Mouse (Mus musculus) kidney, adult 11 months (tissue): ENCODE measurements at regions not wholly inside any gene's neighbourhood (a gene's known extent, or its start where the extent isn't known, plus 50 kb on each side); places are given as distances from the start of the nearest gene placed in this dataset.

Experiments
- DNase-seq: peaks from one replicate; pipeline ENCODE4 v3.0.0; 2022

- DNase-seq = no peak
Measured at GRCm38 (mm10) chr4:12376797-12377570, 205.2 kb upstream of the Fam92a start.

GRCm38 (mm10) chr4:12369551-12369950, 197.7 kb upstream of the Fam92a start:
- no peak for DNase-seq

GRCm38 (mm10) chr4:12356992-12357634, 185.3 kb upstream of the Fam92a start:
- no peak for DNase-seq

- no peak for DNase-seq
Measured at GRCm38 (mm10) chr4:12353337-12353856, 181.6 kb upstream of the Fam92a start.

GRCm38 (mm10) chr4:12339236-12339635, 167.4 kb upstream of the Fam92a start:
- no peak for DNase-seq

- no peak for DNase-seq
Measured at GRCm38 (mm10) chr4:12334832-12335587, 163.2 kb upstream of the Fam92a start.

GRCm38 (mm10) chr4:12334429-12334828, 162.6 kb upstream of the Fam92a start:
- no peak for DNase-seq

GRCm38 (mm10) chr4:12316024-12316423, 144.2 kb upstream of the Fam92a start:
- no peak for DNase-seq

- DNase-seq = no peak
Measured at GRCm38 (mm10) chr4:12308332-12308731, 136.5 kb upstream of the Fam92a start.

GRCm38 (mm10) chr4:12306618-12307565, 135.1 kb upstream of the Fam92a start:
- no peak for DNase-seq

GRCm38 (mm10) chr4:12287079-12287686, 115.4 kb upstream of the Fam92a start:
- DNase-seq = no peak

- no peak for DNase-seq
Measured at GRCm38 (mm10) chr4:12286391-12286790, 114.6 kb upstream of the Fam92a start.

GRCm38 (mm10) chr4:12285983-12286382, 114.2 kb upstream of the Fam92a start:
- no peak for DNase-seq

GRCm38 (mm10) chr4:12277949-12278348, 106.1 kb upstream of the Fam92a start:
- no peak for DNase-seq

GRCm38 (mm10) chr4:12273369-12273768, 101.6 kb upstream of the Fam92a start:
- no peak for DNase-seq

GRCm38 (mm10) chr4:12272914-12273313, 101.1 kb upstream of the Fam92a start:
- no peak for DNase-seq

- no peak for DNase-seq
Measured at GRCm38 (mm10) chr4:12272378-12272777, 100.6 kb upstream of the Fam92a start.

GRCm38 (mm10) chr4:12263746-12264145, 91.9 kb upstream of the Fam92a start:
- no peak for DNase-seq

GRCm38 (mm10) chr4:12263197-12263596, 91.4 kb upstream of the Fam92a start:
- no peak for DNase-seq

- DNase-seq = no peak
Measured at GRCm38 (mm10) chr4:12247994-12248393, 76.2 kb upstream of the Fam92a start.

GRCm38 (mm10) chr4:12246595-12246994, 74.8 kb upstream of the Fam92a start:
- no peak for DNase-seq
